Mouse (Mus musculus): Measurements from ENCODE around the gene Dusp12.

- no peak for TF ChIP-seq CTCF (IDR thresholded peaks at IDR 0.05; ENCODE audit: extremely low read depth, insufficient read depth, low read length)
- TF ChIP-seq POLR2A (IDR thresholded peaks at IDR 0.05; ENCODE audit: extremely low read depth, insufficient read depth, low read length), result no peak
Measured at GRCm38 (mm10) chr1:170850637-170851624, 34.4 kb downstream of the Dusp12 start.

Data from cortical plate, adult 2 months (tissue).